Mouse (Mus musculus): ENCODE data around the gene Shank2.

The Shank2 gene

GRCm38 (mm10) chr7:144234783-144235182, 233.1 kb downstream of the Shank2 start:
- no peak for DNase-seq

- peak; percentile 55 for DNase-seq
These were observed 233.8 kb downstream of the Shank2 start for GRCm38 (mm10) chr7:144235523-144235922.

GRCm38 (mm10) chr7:144236802-144237201, 235.1 kb downstream of the Shank2 start:
- peak; percentile 59 for DNase-seq

- DNase-seq, result no peak
These were observed 236.7 kb downstream of the Shank2 start for GRCm38 (mm10) chr7:144238409-144238808.

- no peak for DNase-seq
These were observed 237.3 kb downstream of the Shank2 start for GRCm38 (mm10) chr7:144238992-144239391.

- no peak for DNase-seq
These were observed 238.0 kb downstream of the Shank2 start for GRCm38 (mm10) chr7:144239571-144240370.

GRCm38 (mm10) chr7:144240736-144241343, 239.1 kb downstream of the Shank2 start:
- DNase-seq, result no peak

GRCm38 (mm10) chr7:144244203-144244602, 242.5 kb downstream of the Shank2 start:
- no peak for DNase-seq

- DNase-seq, result no peak
These were observed 244.5 kb downstream of the Shank2 start for GRCm38 (mm10) chr7:144246271-144246670.

- no peak for DNase-seq
These were observed 247.1 kb downstream of the Shank2 start for GRCm38 (mm10) chr7:144248686-144249422.

GRCm38 (mm10) chr7:144250791-144251190, 249.1 kb downstream of the Shank2 start:
- peak; percentile 50 for DNase-seq

GRCm38 (mm10) chr7:144251250-144251649, 249.5 kb downstream of the Shank2 start:
- DNase-seq, result no peak

- DNase-seq, result no peak
These were observed 253.0 kb downstream of the Shank2 start for GRCm38 (mm10) chr7:144254674-144255246.

- no peak for DNase-seq
These were observed 256.1 kb downstream of the Shank2 start for GRCm38 (mm10) chr7:144257821-144258220.

GRCm38 (mm10) chr7:144258332-144258731, 256.6 kb downstream of the Shank2 start:
- no peak for DNase-seq

- DNase-seq, result no peak
These were observed 260.9 kb downstream of the Shank2 start for GRCm38 (mm10) chr7:144262666-144263065.

- no peak for DNase-seq
These were observed 265.0 kb downstream of the Shank2 start for GRCm38 (mm10) chr7:144266745-144267144.

- peak; percentile 77 for DNase-seq
These were observed 266.6 kb downstream of the Shank2 start for GRCm38 (mm10) chr7:144268329-144268728.

- DNase-seq, result no peak
These were observed 267.1 kb downstream of the Shank2 start for GRCm38 (mm10) chr7:144268778-144269177.

- no peak for DNase-seq
These were observed 269.3 kb downstream of the Shank2 start for GRCm38 (mm10) chr7:144271074-144271473.

- no peak for DNase-seq
These were observed 277.0 kb downstream of the Shank2 start for GRCm38 (mm10) chr7:144278703-144279102.

GRCm38 (mm10) chr7:144283701-144284100, 282.0 kb downstream of the Shank2 start:
- peak; percentile 45 for DNase-seq

Measured in right cerebral cortex, postnatal 25 days (tissue).